Mouse (Mus musculus) MEL-GATA-1-ER (cell line): ENCODE data around the gene Selenon.

Experiments used
- DNase-seq: peaks from one replicate; pipeline ENCODE4 v3.0.0-alpha.2; 2012; ENCODE audit warnings: low read depth; ENCODE audit errors: extremely low read depth

Selenon gene

DNA sequence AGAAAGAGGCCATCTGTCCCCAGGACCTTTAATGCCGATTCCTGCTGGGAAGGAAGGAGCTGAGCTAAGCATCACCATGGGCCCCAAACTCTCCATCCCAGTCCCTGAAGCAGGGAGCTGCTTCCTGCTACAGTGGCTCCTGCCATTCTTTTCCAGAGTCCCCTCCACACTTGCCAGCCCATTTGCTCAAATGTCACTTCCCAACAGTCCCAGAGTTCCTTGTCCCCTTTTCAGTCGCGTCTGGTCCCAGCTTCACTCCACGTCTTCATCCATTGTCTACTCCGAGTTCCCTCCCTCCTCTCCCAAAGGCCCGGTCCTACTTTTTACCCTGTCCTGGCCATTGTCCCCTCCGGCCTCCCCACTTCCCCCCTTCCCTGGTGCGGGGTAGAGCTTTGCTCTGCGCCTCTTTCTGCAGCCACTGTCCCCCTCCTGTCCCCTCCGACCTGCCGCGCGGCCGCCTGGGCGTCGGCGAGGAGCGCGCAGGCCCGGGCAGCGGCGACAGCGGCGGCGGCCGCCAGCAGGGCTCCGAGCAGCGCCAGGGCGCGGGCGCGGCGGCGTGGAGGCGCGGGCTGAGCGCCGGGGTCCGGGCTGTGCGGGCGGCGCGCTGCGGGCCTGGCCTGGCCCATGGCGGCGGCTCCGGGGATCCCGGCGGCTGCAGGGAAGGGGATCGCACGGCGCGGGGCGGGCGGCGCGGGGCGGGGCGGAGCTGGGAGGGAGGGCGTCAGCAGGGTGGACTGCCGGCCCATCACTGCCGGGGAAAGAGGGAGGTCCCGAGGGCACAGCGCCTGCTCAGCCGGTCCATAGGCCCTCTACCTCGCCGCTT, at the start of gene Selenon:
Gene Selenon, minus strand, starts transcription at position 673 of the 823 bp plus-strand sequence.
- no peak for DNase-seq

DNA sequence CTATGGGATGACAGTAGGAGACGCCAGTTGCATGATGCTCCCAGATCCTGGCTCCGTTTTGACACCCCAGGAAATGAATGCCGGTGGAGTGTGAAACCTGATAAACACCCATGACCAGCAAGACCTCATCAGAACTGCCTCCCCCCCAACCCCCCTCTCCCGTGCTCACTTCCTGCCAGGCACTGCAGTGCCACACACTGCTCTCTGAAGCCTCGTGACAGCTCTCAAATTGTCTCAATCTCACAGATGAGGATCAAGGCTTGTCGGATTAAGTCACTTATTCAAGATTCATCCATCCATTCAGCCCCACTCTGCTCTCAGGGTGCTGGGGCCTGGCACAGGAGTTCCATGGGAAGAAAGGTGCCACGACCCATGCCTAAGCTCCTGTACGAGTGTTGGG, 49.4 kb upstream of the Selenon start:
- DNase-seq, result peak; percentile 53

DNA sequence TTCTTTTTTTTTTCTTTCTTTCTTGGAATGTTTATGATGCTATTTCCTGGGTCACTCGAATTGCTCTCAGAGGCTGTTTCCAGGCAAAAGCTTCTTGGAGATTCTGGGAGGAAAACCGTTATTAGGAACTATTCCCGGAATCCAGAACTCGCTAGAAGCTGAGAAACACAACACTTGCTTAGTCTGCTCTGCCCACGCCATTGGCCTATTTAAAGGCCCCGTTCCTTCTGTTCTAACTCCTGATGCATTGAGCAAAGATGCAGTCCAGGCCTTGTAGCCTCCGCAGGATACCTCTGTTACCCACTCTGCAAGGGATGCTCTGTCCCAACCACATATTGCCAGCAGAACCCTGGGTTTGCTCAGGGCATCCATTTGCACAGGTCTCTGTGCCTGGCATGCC, 48.8 kb upstream of the Selenon start:
- no peak for DNase-seq

DNA sequence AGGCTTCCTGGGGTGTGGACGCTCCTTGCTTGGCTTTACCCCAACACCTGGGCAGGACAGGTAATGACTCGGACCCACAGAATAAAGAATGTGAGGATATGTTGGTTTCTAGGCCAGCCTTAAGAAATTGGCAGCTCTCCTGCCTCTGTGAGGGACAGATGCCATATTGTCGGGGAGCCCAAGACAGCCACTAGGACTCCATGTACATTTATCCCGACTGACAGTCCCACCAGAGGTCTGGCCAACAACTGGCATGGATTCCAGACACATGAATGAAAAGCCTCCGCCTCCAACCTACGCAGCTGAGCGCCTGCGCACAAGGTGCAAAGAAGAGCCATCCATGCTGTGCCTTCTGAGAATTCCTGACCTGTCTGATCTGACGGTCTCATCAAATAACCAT, 48.1 kb upstream of the Selenon start:
- no peak for DNase-seq

DNA sequence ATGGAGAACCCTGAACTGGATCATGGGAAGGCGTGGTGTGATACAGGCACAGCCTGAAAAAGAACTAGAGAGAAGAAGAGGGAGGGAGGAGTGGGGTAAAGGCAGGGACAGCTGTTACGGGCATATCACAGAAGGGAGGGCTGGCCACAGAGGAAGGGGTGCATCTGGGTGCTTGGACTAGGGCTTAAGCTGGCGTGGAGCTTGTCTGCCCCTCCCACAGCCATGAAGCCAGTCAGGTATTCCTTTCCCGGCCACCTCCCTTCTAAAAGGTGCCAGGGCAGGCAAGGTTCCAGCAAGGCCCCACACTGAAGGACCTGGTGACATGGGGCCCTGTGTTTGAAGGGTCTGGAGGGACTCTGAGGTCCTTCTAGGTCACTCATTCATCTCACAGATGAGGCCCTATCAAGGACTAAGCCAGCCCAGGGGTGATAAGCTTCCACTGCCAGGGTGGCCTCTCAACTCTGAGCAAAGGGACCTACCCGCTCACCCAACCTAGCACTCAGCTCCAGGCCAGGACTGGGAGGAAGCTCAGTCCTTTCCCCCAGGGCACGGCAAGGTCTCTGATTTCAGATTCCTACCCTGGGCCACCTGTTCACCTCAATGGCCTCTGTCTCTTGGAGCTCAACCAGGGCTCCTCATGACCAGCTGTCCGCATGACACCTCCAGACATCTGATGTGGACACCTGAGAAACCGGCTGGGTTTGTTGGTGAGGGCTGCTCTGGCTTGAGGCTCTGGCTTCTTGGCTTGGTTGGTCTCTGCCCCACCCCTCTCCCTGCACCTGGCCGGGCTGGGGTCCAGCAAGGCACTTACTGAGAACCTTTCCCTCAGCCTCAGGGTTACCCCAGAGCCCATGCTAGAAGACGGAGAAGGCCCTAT, 45.1 kb upstream of the Selenon start:
- no peak for DNase-seq

DNA sequence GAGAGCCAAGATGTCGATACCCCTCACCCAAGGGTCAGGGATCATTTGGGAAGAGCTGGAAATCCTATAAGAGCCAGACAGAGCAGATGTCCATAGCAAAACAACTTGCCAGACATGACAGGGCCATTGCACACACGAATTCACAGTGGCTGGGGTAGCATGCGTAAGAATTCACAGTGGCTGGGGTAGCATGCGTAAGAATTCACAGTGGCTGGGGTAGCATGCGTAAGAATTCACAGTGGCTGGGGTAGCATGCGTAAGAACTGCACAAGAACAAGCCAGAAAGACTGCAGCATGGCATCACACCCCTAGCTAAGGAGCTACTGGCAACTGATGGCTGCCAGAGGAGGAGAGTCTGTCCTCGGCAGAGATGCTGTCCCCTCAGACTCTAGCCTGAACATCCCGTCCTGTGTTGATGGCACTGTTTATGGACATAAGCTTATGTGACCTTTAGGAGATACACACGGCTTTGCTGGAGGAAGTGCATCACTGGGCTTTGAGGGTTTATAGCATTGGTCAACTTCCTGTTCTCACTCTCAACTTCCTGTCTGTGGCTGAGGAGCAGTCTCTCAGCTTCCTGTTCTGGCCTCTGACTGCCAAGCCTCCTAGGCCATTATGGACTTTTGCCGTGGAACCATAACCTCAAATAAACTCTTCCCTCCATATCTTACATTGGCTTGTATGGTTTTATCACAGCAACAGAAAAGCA, 42.9 kb upstream of the Selenon start:
- DNase-seq, result no peak

DNA sequence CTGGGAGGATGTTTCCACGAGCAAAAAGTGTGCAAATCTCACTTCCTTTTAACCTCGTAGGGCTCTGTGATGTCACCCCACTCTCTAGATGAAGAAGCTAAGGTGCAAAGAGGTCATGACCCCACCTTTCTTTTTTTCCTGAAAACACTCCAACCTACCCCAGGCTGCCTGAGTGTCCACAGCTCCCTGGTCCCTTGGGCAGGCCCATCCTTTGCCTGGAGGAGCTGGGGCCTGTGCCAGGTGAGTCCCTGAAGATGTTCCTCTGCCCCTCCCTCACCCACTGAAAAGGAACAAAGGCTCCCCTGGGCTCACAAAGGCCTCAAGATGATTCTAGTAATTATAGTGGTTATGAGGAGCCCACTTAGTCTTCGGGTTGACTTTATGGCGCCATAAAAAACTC, 40.5 kb upstream of the Selenon start:
- DNase-seq, result no peak

DNA sequence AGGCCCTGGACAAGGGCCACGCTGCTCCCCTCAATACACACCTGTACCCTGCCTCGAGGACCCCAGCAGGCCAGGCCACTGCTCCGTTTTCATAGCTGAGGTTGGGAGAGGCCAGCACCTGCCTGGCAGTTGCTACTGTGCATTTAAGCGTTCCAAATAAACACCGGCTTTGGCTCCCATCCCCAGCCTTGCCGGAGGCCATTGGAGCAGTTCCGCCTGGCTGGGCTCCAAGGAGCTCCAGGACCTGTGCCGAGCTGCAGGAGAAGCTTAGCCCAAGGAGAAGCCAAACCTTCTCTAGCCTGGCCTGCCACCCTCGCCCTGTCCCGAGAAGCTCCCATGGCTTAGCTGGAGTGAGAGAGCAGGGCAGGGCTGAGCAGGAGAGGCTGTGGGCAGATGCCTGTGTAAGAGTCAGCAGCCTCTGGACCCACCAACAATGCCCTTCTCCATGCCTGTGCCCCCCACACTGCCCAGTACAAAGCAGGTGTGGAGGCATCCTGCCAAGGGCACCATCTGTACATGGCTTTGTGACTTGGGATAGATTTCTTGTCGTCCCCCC, 39.6 kb upstream of the Selenon start:
- no peak for DNase-seq

DNA sequence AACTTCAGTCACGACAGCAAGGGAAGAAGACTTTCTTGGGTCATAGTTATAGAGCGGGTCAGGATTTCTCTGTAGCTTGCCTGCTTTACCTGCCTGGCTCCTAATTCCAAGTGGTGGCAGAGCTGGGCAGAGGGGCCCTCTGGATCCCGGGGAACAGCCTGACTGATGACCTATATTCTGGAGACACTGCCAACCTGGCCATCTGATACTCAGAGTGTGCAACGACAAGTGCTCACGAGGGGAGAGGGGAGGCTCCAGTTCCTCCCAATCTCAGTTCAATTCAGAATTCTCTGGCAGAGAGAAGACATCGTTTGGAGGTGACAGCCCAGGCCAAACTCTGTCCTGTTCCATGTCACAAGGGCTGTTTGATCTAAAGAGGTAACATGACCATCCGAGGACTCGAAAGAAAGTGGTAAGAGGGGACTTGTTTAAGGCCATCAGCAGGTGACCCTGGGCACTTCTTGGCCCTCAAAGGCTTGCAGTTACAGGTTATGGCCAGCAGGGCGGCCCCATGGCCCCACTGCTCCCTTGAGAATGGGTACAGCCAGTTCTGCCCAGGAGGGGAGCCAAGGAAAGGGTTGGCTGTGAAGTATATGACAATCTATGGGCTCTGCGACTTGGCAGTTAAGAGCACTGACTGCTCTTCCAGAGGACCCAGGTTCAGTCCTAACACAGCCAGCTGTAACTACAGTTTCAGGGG, 38.4 kb upstream of the Selenon start:
- no peak for DNase-seq

DNA sequence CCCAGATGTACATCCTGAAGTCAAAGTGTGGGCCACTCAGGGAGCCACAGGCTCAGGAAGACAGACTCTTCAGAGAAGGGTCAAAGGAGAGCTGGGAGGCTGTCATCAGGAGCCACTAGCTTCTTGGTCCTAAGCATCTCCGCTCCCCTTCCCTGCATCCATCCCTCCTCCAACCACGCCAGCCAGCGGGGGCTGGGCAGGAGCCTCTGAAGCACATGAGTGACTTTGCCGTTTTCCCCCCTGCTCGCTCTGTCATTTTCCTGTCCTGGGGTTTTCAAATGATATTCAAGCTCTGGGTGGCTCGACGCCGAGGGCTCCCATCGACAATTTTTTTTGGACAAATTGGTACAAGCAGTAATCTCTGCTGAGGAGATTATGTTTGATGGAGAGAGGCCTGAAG, 37.8 kb upstream of the Selenon start:
- DNase-seq, result no peak

DNA sequence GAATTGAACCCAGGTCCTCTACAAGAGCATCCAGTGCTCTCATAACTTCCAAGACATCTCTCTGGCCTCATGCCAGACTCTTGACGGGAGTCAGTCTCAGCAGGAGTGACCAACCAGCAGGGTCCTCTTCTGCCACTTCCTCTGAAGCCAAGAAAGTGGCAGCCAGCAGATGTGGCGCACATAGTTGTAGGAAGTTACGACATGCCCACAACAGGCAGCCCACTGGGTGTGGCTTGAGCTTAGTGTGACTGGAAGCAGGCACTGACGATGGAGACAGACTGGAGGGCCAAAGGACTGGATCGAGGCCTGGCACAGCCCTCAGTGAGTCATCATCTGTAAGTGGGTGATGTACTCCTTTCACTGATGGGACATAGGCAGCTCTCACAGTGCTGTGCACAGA, 37.0 kb upstream of the Selenon start:
- DNase-seq, result no peak

DNA sequence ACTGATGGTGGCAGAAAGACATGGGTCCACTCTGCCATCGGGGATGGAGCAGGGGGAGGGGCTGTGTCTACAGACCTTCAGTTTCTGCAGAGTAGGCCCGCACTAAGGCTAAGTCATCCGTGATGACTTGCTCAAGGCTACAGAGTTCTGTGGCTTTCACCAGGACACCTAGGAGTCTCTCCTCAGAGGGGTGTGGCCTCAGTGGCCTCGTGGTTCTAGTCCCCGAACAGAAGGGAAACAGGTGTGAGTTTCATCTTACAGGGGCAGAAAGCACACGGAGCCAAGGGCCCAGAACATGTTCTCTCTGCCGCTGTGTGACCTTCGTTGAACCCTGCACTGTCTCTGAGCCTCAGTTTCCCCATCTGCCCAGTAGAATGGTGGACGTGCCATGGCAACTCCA, 36.3 kb upstream of the Selenon start:
- no peak for DNase-seq

DNA sequence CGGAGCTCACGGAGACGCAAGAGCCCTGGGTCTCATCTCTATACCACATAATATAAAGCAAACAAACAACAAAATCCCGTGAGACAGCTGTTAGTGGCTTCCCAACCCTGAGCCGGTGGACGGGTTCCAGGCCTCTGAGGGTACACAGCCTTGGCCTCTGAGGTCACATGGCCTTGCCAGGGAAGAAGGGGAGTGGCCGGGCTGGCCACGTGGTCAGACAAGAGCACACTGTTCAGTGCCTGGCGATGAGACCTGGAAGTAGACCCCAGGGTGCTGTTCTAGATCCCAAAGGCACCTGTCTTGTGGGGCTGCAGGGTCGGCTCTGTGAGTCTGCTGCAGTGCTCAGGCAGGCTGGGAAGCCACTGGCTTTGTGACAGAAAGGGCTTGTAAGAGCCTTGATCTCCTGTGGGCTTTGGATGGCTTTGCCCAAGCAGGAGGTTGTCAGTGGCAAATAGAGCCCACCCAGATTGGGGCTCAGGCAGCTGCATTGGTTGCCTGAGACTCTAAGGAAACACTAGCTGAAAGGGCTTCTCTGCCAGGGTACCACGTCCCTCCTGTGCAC, 35.8 kb upstream of the Selenon start:
- DNase-seq, result no peak

DNA sequence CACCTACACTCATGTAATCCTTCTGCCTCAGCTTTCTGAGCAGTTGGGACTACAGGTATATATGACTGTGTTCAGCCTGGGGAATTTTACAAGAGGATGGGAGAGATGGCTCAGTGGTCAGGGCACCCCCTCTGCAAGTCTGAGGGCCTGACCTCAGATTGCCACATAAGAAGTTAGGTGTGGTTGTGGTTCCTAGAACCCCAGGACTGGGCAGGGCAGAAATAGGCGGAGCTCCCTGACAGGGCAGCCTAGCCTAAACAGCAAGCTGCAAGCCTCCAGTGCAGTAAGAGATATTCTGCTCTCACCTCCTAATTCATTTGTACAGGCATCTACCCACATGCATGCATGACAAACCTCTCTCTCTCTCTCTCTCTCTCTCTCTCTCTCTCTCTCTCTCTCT, 34.7 kb upstream of the Selenon start:
- no peak for DNase-seq

DNA sequence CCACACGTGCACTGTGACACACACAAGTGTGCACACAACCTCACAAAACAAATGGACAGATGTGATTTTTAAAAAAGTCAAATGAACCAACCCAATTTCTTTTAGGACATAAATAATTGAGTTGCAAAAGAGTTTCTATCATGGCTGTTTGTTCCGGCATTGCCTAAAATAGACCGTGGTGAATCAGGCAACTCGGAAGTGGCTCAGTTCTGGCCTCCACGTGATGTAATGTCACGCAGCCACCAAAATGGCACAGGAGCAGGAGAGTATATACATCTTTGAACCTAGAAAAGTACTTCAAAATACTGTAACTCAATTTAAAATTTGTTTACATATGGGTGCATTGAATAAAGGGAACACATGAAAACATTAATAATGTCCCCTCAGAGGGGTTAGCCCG, 34.2 kb upstream of the Selenon start:
- no peak for DNase-seq

DNA sequence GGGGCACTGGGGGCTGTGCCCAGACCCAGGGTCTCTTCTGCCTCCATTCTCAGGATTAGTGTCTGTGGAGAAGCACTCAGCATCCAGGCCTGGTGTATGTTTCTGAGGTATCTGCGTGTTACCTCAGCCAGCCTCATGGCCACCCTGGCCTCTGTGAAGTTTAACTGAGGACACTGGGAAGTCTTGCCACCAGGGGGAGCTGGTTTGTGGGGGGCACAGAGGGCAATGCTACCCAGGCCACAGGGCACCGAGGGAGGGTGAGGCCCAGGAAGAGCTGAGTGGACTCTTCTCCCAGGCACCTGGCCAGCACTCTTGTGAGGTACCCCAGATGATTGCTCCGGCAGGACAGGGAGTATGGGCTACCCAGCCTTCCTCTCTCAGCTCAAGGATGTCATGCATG, 31.5 kb upstream of the Selenon start:
- no peak for DNase-seq

DNA sequence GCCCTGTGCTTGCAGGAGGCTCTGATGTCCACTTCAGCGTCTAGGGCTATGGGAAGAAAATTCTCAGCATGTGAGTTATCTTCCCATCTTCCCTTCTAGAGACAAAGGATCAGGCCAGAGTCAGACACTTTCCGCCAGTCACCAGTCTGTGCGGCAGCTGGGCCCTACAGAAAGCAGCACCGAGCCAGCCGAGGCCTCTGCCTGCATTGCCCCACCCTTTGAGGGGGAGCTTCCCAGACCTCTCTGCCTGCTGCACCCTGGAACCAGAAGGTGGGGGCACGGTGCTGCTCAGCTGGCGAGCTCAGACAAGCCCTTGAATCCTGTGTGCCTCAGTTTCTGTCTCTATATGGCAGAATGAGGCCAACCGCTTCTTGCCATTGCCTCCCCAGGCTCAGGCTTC, 29.4 kb upstream of the Selenon start:
- DNase-seq, result no peak

DNA sequence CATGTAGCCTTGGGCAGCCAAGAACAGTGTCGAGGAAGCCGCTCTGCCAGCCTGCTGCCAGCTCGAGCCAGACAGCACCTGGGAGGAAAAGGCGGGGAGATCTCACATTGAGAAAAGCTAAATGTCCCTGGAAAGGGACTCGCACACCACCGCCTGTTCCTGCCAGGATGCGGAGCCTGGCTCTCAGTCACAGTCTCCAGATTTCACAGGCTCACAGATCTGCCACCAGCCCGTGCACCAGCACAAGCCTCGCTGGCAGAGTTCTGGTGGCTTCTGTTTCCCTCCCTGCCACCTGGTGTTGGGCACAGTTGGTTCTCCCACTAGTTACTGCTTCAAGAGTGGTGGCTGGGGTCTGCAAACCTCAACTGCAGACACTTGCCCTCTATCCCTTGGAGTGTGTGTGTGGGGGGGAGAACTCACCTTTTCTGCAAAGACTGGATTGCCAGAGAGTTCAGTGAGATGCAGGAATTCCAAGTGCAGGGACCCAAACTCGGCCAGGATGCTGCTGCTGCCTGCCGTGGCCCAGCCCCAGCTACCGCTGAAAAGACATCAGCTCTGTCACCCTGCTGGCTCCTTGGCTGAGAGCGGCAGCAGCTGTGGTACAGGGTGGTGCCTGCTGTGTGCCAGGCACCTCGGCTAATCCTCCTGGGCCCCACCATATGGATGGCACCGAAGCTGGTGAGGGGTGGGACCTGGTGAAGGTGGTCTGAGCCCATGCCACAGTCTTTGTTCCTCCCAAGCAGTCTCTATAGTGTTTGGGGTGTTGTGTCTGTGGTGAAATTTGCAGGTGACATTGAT, 28.6 kb upstream of the Selenon start:
- no peak for DNase-seq

DNA sequence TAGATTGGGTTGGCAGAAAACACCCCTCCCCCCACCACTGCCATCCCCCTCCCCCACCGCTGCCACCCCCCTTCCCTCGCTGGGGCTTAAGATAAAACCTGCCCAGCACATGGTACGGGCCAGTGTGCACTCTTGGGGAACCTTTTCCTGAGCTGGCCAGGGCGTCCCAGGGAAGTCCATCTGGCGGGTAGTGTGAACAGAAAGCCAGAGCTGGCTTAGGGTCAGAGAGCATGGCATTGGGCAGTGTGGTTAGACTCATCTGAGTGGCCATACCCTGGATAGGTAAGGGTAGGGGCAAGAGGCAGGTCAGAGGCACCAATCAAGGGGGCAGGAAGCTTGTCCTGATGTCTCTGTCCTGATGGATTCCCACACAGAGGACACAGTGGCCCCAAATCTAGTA, 27.7 kb upstream of the Selenon start:
- no peak for DNase-seq

DNA sequence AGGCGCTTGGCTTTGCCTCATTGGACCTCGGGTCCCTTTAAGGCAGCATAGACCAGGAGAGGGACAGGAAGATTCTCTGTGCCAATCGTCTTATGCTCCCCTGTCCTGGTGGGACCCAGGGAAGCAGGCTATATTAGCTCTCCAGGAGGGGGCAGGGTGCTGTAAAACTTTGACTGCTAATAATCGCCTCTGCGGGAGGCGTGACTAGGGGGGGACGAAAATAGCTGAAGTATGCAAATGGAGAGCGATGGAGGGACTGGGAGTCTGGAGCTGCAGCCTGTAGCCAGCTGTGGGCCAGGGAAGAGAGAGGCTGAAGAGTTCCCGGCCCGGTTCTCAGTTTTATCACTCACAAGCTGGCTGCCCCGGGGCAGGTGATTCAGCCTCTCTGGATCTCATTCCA, 27.2 kb upstream of the Selenon start:
- no peak for DNase-seq
